Mouse (Mus musculus) thymus, adult 2 months (tissue): ENCODE data around the gene Fis1. TPM values are rescaled to one million over a fixed set of nuclear protein-coding genes. Genes with fewer than 3 reads are reported as not detected.

ENCODE experiments used
- DNase-seq: peaks from one replicate; pipeline ENCODE4 v3.0.0; 2021
- H3K27ac ChIP-seq: fragments of 200-500 bp; 2 replicates; pipeline ENCODE4 v1.5.1; 2012; ENCODE audit warnings: low read length, control low read depth; ENCODE audit not compliant: control insufficient read depth, insufficient read depth
- H3K27me3 ChIP-seq: fragments of 200-500 bp; 2 replicates; pipeline ENCODE4 v1.6.1; 2012; ENCODE audit warnings: mild to moderate bottlenecking, low read length, moderate library complexity, mixed read lengths; ENCODE audit not compliant: control insufficient read depth, insufficient read depth
- H3K36me3 ChIP-seq: fragments of 200-500 bp; 2 replicates; pipeline ENCODE4 v1.6.1; 2012; ENCODE audit warnings: mild to moderate bottlenecking, low read length, moderate library complexity; ENCODE audit not compliant: control insufficient read depth, insufficient read depth
- H3K4me1 ChIP-seq: fragments of 200-500 bp; replicated peaks from 2 replicates; pipeline ENCODE4 v1.6.1; 2012; ENCODE audit warnings: low read length; ENCODE audit not compliant: control insufficient read depth, insufficient read depth
- H3K4me3 ChIP-seq: fragments of 200-500 bp; 2 replicates; pipeline ENCODE4 v1.5.1; 2012; ENCODE audit warnings: mild to moderate bottlenecking, low read length, control low read depth, moderate library complexity; ENCODE audit not compliant: control insufficient read depth, insufficient read depth
- CTCF ChIP-seq: fragments of 200-500 bp; IDR thresholded peaks from 2 replicates; pipeline ENCODE4 v1.5.1; 2012; ENCODE audit warnings: mild to moderate bottlenecking, control low read depth, low read length, moderate library complexity, borderline replicate concordance; ENCODE audit not compliant: control insufficient read depth, poor library complexity, insufficient read depth; ENCODE audit errors: extremely low read depth
- POLR2A ChIP-seq: fragments of 200-500 bp; IDR thresholded peaks from 2 replicates; pipeline ENCODE4 v1.6.1; 2012; ENCODE audit warnings: mild to moderate bottlenecking, low read length, control low read depth, moderate library complexity; ENCODE audit not compliant: control insufficient read depth, poor library complexity, insufficient read depth; ENCODE audit errors: extremely low read depth
- WGBS: fragments of 180-500 bp; shearing (Covaris S2); methylation state at CpG from one replicate; pipeline ENCODE4 v1.1.7; 2018; 5-methylcytosine and 5-hydroxymethylcytosine counted together
- polyA plus RNA-seq: library from polyadenylated mRNA; depleted of rRNA; stranded (reverse); fragments of >200 nt; gene quantifications from 2 replicates; pipeline ENCODE4 v1.2.3, GENCODE M21; 2012

The Fis1 gene
- polyA plus RNA-seq, 1 experiment = 214 TPM

DNA sequence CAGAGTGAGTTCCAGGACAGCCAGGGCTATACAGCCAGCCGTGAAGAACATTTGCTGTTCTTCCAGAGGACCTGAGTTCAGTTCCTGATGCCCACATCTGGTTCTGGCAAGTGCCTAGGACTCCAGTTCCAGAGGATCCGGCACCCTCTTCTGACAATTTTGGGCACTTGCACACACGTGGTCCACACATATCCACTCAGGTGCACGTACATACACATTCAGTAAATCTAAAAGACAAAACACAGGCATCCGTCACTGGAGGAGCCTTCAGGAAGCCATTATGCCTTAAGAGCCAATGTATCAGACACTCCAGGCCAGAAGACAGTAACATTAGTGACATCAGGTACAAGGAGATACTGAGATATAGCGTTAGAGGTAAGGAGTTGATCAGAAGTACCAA is 2.6 kb upstream of the Fis1 start:
- H3K4me1 ChIP-seq = peaks cover 8% of the 10 kb centered on the region; the same call in 1 of the 2 replicates
- no peak for DNase-seq
- no peak overlapping the region for H3K4me3 ChIP-seq
- H3K27ac ChIP-seq = no peak overlapping the region
- no peaks in the 10 kb centered on the region for H3K36me3 ChIP-seq
- TF ChIP-seq POLR2A (no peak), CTCF (no peak)
- 95% methylated on average over 6 of the region's 6 CpGs for WGBS
- H3K27me3 ChIP-seq = no peaks in the 10 kb centered on the region

DNA sequence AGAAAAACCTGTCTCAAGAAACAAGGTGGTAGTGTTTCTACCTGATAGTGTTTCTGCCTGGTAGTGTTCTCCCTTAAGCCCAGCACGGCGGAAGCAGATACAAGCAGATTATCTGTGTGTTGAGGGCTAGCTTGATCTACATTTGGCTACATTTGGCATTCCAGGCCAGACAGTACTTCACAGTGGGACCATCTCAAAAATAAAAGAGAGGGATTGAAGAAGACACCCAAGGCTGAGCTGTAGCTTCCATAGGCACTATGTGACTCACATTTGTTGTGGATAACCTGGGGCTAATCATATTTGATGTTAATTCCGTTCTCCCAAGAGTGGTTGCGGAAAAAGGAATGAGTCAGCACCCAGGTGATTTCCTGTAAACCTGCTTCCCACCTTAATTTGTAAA is 922 bp upstream of the Fis1 start:
- Histone ChIP-seq H3K4me1 (peaks cover 8% of the 10 kb centered on the region; the same call in 1 of the 2 replicates), H3K36me3 (no peaks in the 10 kb centered on the region), H3K27me3 (no peaks in the 10 kb centered on the region), H3K4me3 (no peak overlapping the region), H3K27ac (no peak overlapping the region)
- WGBS = 77% methylated on average over 4 of the region's 4 CpGs
- no peak for DNase-seq
- no peak for TF ChIP-seq POLR2A
- no peak for TF ChIP-seq CTCF

DNA sequence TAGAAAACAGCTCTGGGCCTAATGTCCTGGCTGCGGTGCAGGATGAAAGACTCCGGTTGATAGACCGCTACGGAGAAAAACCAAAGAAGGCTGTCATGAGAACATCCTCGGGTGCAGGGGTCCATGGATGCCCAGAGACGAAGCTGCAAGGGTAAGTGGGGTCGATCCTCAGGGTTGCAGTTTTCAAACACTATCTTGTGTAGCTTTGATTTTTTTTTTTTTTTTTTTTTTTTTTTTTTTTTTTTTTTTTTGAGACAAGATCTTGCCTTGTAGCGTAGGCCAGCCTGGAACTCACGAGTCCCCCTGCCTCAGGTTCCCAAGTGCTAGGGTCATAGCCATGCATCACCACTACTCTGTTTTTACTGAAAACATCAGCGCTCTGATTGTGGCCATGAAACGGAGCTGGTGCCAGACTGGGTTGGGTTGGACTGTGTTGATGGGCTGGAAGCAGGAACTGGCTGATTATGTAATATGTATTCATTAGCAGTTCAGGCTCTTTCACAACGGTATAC is 421 bp downstream of the Fis1 start:
- no peaks in the 10 kb centered on the region for H3K27me3 ChIP-seq
- WGBS = 10% methylated on average over 12 of the region's 12 CpGs
- no peak overlapping the region; the same call in 1 of the 2 replicates for H3K27ac ChIP-seq
- TF ChIP-seq POLR2A (no peak), CTCF (no peak)
- H3K36me3 ChIP-seq = no peaks in the 10 kb centered on the region
- H3K4me1 ChIP-seq = peaks cover 8% of the 10 kb centered on the region; the same call in 1 of the 2 replicates
- H3K4me3 ChIP-seq = peak overlapping the region; percentile 46
- no peak for DNase-seq

DNA sequence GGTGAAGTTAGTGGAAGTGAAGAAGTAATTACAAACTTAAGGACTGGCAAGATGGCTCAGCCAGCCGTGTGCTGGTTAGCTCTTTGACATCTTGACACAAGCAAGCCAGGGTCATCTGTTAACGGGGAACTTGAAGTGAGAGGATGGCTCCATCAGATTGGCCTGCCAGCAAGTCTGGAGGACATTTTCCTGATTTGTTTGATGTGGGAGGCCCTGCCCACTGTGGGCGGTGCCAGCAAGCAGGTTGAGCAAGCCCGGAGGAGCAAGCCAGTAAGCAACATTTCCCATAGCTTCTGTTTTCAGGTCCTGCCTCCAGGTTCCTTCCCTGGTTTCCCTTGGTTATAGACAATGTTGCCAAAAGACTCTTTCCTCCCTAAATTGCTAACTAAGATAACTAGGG is 2.5 kb downstream of the Fis1 start:
- Histone ChIP-seq H3K4me3 (no peak overlapping the region), H3K27me3 (no peaks in the 10 kb centered on the region), H3K36me3 (no peaks in the 10 kb centered on the region), H3K27ac (no peak overlapping the region), H3K4me1 (peaks cover 8% of the 10 kb centered on the region; the same call in 1 of the 2 replicates)
- TF ChIP-seq POLR2A = no peak
- TF ChIP-seq CTCF = no peak
- DNase-seq = no peak
- 85% methylated on average over 4 of the region's 4 CpGs for WGBS

DNA sequence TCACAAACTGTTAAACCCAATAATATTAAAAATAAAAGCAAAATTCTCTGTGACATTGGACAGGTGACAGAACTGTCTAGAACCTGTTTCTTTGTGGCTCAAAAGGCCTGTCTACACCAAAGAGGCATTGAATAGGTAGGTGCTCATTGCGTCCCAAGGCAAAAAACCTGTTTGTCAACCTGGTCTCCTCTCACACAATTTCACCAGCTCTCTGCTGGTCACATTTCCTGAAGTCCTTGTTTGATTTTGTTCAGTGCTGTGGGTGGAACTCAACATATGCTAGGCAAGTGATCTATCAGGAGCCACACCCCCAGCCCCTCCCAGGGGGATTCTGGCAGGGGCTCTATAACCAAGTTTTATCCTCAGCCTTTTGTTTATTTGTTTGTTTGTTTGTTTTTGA is 4.2 kb downstream of the Fis1 start:
- Histone ChIP-seq H3K4me3 (no peak overlapping the region), H3K27ac (no peak overlapping the region), H3K36me3 (no peaks in the 10 kb centered on the region), H3K27me3 (no peaks in the 10 kb centered on the region), H3K4me1 (peaks cover 13% of the 10 kb centered on the region; the same call in 1 of the 2 replicates)
- no peak for DNase-seq
- 88% methylated on average over 1 of the region's 1 CpGs for WGBS
- TF ChIP-seq CTCF (no peak), POLR2A (no peak)

DNA sequence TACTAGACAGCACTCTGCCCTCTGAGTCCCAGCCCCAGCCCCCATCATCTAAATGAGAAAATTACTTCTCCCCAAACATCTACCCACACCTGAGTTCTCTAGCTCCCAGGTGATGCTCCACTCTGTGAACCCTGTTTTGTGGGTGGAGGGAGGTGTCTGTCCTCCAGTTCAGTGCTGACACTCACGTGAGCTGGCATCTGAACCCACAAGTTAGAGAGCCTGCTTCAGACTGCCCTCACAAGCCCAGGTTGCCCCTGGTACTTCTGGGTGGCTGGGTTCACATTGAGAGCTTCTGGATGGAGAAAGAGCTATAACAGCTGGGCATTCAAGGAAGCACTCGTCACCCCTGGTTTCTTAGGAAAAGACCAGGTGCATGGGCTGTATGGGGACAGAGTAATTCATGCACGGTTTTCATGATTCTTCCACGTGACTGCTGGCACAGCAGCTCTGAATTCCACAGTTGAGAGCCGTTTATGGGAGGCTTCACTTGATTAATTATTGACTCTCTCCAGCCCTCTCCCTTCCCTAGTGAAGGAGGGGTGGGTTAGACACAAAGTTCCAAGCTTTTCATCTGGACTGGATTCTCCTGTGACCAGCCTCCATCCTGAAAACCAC is 6.0 kb downstream of the Fis1 start:
- no peak overlapping the region for H3K4me3 ChIP-seq
- WGBS = 92% methylated on average over 5 of the region's 5 CpGs
- no peak for TF ChIP-seq CTCF
- TF ChIP-seq POLR2A = no peak
- H3K27me3 ChIP-seq = no peaks in the 10 kb centered on the region
- peaks cover 4% of the 10 kb centered on the region; the same call in 1 of the 2 replicates for H3K36me3 ChIP-seq
- DNase-seq = no peak
- no peak overlapping the region for H3K27ac ChIP-seq
- peaks cover 5% of the 10 kb centered on the region; the same call in 1 of the 2 replicates for H3K4me1 ChIP-seq

DNA sequence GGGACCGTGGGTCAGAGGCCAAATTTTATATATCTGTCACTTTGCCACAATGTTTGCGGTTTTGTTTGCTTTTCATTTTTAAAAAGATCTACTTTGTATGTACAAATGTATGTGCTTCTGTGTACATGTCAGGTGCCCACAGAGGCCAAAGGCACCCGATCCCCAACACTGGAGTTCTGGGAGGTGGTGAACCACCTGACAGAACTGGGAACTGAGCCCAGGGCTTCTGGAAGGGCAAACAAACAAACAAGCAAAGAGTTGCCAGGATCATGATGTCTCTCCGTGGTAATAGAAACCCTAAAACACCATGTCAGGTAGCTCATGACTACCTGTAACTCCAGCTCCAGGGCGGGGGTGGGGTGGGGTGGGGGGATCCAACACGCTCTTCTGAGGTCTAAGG is 7.0 kb downstream of the Fis1 start:
- DNase-seq = no peak
- H3K27ac ChIP-seq = no peak overlapping the region
- no peak overlapping the region for H3K4me3 ChIP-seq
- 95% methylated on average over 6 of the region's 6 CpGs for WGBS
- H3K36me3 ChIP-seq = peaks cover 6% of the 10 kb centered on the region; the same call in 1 of the 2 replicates
- TF ChIP-seq CTCF = no peak
- no peak for TF ChIP-seq POLR2A
- no peaks in the 10 kb centered on the region for H3K27me3 ChIP-seq
- 0 out of 2 replicates have a peak, but pooled peaks cover 5% of the 10 kb centered on the region for H3K4me1 ChIP-seq
